11 mouse cellular contexts compared by ENCODE assay signal in the genomic region with DNA sequence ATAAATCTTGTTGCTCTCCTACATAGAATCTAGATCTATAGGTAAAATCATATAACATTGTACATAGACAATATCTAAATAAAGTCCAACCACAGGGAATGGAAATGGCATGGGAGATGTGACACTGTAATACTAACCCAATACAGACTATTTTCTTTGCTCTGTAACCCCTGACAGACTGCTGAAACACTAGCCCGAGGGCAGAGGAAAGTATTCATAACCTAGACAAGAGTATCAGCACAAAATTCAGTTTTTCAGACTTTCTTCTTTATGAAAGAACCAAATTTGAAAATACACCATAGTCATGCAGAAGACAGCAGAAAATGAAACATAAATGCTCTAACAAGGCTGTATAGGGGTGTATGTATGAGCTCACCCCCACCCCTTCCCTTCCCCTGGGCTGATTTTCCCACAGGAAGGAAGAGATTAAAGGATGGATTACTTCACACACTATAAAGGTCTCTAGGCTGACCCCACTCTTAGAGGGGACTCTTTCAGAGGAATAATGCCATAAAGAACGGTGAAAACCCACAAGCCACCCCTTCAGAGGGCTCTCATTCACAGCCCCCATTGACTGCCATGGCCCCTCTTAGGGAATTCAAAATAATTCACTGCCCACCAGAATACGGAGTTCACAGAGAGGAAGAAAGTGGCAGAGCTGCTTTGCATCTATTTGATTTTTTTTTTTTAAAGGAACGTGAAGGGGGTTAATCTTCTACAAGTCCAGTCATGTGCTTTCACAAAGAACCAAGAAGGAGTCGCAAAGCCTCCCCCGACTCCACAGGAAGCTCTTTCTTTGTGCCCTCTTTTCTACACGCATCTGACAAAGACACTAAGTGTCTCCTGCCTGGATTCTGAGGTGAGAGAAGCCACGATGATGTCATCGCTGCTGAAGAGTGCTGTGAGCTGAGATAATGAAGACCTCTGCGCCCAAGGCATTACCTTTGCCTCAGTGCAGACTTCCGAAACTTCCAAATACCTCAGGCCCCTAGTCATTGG.
A peak's percentile ranks its signal among the peaks of the same experiment; 100 is the strongest.
DNase-seq lines count a peak whose midpoint lies in the region; ATAC-seq and TF ChIP-seq lines count a peak whose summit lies in the region.
"Had no signal": no experiment of that assay in that cellular context is flagged by ENCODE, and none has a peak within 500 bp of the region (broad histone marks: within the 10 kb centered on the region; RNA-seq: fewer than 3 reads in every experiment).

No protein-coding gene starts in this region.

- H3K4me2 ChIP-seq in lung, embryonic 14.5 days: peak overlapping the region; percentile 11; the same call in 1 of the 2 replicates
- no peak overlapping the region for H3K4me2 ChIP-seq in forebrain, embryonic 15.5 days (replicated peaks)
- peak overlapping the region; percentile 34 for H3K4me2 ChIP-seq in midbrain, embryonic 12.5 days (replicated peaks)

- H3K36me3 ChIP-seq in lung, embryonic 14.5 days (ENCODE audit: insufficient read depth): no peaks in the 10 kb centered on the region
- H3K36me3 ChIP-seq in forebrain, embryonic 15.5 days: no peaks in the 10 kb centered on the region
- H3K36me3 ChIP-seq in midbrain, embryonic 12.5 days: no peaks in the 10 kb centered on the region

- H3K9me3 ChIP-seq in lung, embryonic 14.5 days (ENCODE audit: low read depth, low read length): no peaks in the 10 kb centered on the region
- H3K9me3 ChIP-seq in forebrain, embryonic 15.5 days: no peaks in the 10 kb centered on the region
- no peaks in the 10 kb centered on the region for H3K9me3 ChIP-seq in midbrain, embryonic 12.5 days

- no peak overlapping the region for H3K4me3 ChIP-seq in lung, embryonic 14.5 days (ENCODE audit: low read depth, low read length)
- H3K4me3 ChIP-seq in forebrain, embryonic 15.5 days: no peak overlapping the region
- no peak overlapping the region for H3K4me3 ChIP-seq in midbrain, embryonic 12.5 days

- DNase-seq in lung, embryonic 14.5 days: no peak
- no peak for DNase-seq in lung, postnatal 14 days
- no peak for DNase-seq in left cerebral cortex, postnatal 25 days (ENCODE audit: low spot score in 2 of 2)
- no peak for DNase-seq in ovary, postnatal 14 days (ENCODE audit: low spot score)
- no peak for DNase-seq in urinary bladder, postnatal 25 days (ENCODE audit: low spot score)
- DNase-seq: adrenal gland, postnatal 25 days; cerebellum, postnatal 25 days; kidney, adult 8-10 months; lung, postnatal 4 days had no signal

- H3K4me1 ChIP-seq in lung, embryonic 14.5 days (ENCODE audit: insufficient read depth): no peaks in the 10 kb centered on the region
- peaks cover 11% of the 10 kb centered on the region for H3K4me1 ChIP-seq in forebrain, embryonic 15.5 days
- peaks cover 14% of the 10 kb centered on the region for H3K4me1 ChIP-seq in midbrain, embryonic 12.5 days

- no peaks in the 10 kb centered on the region for H3K27me3 ChIP-seq in lung, embryonic 14.5 days (ENCODE audit: insufficient read depth, low read length)
- no peaks in the 10 kb centered on the region for H3K27me3 ChIP-seq in forebrain, embryonic 15.5 days
- H3K27me3 ChIP-seq in midbrain, embryonic 12.5 days: peaks cover 45% of the 10 kb centered on the region

- WGBS in lung, embryonic 14.5 days: 24% methylated on average over 11 of the region's 11 CpGs
- 3% methylated on average over 11 of the region's 11 CpGs for WGBS in forebrain, embryonic 15.5 days
- WGBS in midbrain, embryonic 12.5 days: 2% methylated on average over 11 of the region's 11 CpGs

- H3K27ac ChIP-seq in lung, embryonic 14.5 days (ENCODE audit: low read depth): no peak overlapping the region
- 0 out of 2 replicates have a peak overlapping the region, but pooled peaks have one; percentile 17 for H3K27ac ChIP-seq in forebrain, embryonic 15.5 days (replicated peaks)
- H3K27ac ChIP-seq in midbrain, embryonic 12.5 days (replicated peaks): no peak overlapping the region

- no peak for TF ChIP-seq CTCF in lung, embryonic 14.5 days (IDR thresholded peaks at IDR 0.05; ENCODE audit: low read depth)

- intact Hi-C loops in left cerebral cortex, postnatal 25 days (cut with DNase I): no loop called here

- no peak overlapping the region for H3K9ac ChIP-seq in lung, embryonic 14.5 days
- H3K9ac ChIP-seq in forebrain, embryonic 15.5 days (replicated peaks): no peak overlapping the region
- H3K9ac ChIP-seq in midbrain, embryonic 12.5 days (replicated peaks): no peak overlapping the region

- no peak for ATAC-seq in lung, embryonic 14.5 days (ENCODE audit: insufficient read depth)
- peak; percentile 86 for ATAC-seq in forebrain, embryonic 15.5 days (replicated peaks)
- peak; percentile 92 for ATAC-seq in midbrain, embryonic 12.5 days (ENCODE audit: low FRiP score, low read depth)
